Mouse (Mus musculus) ovary, postnatal 14 days (tissue): Measurements from ENCODE around the gene Cyth2.

Experiments used
- DNase-seq: peaks from one replicate; pipeline ENCODE4 v3.0.0; 2022; ENCODE audit warnings: low spot score

The Cyth2 gene

DNA sequence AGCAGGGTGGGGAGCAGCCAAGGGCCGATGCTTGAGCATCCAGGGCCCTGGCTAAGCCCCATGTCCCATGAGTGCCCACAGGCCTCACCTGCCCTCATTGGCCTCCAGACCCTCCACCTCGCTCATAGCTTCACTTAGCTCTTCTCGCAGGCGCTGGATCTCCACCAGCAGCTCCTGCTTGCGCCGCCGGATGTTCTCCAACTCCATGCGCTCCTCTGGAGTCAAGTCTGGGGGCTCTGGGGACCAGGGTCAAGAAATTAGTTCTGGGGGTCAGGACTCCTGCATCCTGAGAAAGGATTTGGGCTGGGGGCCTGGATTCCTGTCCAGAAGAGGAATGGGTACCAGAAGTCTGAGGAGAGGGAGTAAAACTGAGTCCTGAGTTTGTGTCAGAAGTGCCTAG, 1.5 kb downstream of the Cyth2 start:
- no peak for DNase-seq

DNA sequence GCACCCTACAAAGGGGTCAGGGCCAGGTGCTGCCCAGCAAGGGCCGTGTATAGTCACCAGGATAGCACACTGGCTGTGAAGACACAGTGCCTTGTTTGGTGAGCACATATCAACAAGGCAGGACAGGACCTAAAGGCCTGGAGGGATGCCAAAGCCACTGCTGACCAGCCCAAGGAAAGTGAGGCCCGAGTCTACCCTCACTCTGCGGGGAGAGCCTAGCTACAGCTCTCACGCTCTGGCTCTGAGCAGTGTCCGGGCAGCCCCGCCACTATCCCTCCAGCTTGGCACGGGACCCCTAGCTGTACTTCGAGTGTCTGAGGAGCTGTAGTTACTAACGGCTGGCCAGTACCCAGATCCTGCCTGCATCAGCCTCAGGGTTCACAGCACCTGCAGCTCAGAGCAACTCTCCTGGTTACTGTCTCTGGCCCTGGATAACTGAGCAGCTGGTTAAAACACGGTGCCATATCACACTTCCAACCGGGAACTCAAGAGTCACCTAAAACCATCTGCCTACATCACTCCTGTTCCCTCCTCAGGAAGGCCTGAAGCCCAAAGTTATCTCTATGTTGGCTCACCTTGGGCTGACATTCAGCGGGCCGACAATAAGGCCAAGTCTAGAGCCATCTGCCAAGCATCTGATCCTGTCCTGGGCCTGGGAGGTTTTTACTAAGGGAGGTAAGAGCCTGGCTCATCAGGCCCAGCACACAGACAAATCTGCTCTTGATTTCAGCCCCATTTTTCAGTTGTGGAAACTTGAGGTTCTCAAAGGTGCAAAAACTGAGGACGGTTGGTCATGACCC, 4.9 kb downstream of the Cyth2 start:
- no peak for DNase-seq

DNA sequence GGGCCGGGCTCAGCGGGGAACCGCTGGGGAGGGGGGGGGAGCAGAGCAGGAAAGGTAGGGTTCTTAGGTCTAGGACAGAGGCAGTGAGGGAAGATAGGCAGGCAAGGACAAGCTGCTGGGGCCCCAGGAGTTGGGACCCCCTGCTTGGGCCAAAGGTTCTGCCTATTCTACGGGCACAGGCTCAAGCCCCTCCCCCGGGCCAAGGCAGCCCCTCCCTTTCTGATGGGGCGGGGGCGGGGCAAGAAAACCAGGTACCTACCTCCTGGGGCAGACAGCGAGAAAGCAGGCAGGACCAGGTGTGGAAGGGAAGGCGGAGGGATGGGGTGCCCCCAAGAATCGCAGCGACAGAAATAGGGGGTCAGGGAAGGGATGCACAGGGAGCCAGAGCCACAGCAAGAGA, 5.9 kb downstream of the Cyth2 start:
- DNase-seq = no peak

DNA sequence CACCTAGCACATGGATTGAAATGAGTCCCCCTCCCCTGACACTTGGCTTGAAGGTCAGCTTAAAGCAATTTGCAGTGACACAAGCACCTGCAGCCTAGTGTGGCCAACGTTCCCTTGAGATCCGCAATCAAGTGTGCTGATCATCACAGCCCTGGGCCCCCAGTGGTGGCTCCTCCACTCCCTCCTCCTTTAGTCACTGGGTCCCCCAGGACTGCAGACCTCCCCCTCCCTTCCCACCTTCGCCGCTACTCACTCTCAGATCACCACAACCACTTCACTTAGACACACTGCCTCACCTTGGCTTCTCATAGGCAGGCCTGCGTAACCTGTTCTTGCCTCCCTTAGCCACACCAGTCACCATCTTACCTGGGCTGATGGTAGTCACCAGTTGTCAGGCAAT, 8.4 kb downstream of the Cyth2 start:
- no peak for DNase-seq

DNA sequence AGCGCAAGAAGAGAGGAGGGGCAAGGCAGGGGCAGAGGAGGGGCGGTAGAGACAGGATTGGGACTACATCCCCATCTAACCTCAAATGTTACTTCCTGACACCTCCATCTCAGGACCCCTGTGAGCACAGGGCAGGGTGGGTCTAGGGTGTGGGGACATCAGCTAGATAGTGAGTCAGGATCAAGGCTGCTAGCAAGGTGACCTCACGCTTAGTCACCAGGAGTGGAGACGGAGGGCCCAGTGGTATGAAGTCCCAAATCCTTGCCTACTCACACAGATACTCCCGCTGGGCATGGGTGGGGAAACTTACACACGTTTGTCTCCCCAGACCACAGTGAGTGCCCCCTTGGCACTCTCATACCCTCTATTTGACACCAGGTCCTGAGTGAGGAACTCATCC, 11.8 kb downstream of the Cyth2 start:
- DNase-seq = no peak

DNA sequence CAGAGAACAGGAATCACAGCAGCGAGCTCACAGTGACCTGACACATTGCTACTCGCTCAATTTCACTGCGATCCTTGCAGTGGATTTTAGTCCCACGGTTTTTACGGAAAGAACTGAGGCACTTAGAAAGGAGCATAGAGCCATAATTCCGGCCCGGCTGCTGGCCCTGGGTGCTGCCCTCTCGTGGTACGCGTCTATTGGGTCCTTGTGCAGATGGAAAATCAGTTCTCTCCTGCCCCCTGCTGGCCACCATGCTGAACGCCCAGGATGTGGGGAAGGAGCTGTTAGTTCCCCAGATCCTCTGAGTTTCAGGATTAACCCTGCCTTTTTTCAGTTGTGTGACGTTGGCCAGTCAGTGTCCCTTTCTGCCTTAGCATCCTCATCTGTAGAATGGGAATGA, 13.0 kb downstream of the Cyth2 start:
- peak; percentile 91 for DNase-seq

DNA sequence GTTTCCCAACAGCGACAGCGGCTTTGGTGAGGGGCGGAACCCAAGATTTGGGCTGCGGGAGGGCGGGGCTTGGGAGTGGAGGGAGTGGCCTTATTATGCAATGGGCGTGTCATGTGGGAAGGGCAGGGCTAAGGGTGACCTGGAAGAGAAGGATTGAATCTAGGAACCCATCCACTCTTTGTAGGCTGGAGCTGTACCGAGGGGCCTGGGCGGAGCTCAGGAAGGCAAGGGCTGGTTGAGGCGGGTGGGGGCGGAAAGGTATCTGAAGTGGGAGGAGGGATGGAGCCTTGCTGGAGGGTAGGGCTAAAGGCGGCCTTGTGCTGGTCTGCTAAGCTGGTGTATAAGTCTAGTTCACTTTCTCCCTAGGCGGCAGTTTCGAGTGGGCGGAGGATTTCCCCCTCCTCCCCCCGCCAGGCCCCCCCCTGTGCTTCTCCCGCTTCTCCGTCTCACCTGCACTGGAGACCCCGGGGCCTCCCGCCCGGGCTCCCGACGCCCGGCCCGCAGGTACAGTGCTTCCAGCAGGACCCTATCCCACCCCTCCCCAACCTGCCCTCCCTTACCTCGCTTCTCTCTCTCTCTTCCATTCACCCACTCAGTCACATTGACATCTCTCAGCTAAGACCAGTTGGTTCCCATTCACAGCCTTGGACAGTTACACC, 13.7 kb downstream of the Cyth2 start:
- no peak for DNase-seq

DNA sequence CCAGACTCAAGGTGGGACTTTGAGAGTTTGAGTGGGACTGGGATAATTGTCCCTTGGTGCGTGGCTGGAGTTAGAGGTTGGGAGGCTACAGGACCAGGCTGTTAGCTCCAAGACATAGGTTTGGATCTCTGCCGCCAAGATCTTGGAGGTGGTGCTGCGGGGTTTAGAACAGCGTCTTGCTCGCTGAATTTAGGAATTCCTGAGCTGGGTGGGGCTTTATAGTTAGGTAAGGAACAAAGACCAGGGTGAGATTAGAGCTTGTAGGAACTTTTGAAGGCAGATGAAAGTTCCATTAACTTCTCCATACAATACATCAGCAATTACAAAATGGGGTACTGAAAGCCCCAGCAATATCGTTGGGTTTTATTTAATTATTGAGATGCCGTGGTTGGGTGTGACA, 14.4 kb downstream of the Cyth2 start:
- no peak for DNase-seq

DNA sequence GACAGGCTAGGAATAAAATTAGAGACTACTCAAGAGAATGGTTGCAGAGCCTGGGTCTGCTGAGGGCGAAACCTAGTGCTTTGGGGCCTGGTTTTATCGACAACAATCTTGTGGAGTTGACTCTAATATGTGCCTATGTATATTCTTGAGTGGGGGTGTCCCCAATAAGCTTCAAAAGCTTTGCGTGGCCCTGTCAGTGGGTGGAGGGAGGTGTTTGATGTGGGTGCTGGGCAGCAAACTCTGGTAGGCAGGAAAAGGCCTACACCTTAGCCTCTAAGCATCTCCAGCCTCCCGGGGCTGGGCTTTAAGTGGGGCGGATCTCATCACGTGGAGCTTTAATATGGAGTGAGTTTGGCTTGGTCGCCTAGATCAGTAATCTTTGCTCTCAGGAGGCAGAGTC, 15.4 kb downstream of the Cyth2 start:
- no peak for DNase-seq

DNA sequence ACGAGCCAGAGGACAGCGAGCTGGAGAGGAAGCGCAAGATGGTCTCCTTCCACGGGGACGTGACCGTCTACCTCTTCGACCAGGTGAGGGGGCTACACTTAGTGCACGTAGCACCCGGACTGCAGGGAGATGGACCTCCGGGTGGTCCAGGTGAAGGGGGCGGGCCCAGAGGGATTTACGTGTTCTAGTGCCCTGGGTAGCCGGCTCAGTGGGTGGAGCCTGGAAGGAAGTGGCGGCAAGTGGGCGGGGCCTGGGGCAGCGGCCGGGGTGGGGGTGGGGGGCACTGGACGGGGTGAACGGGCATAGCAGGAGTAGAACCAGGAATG, 15.9 kb downstream of the Cyth2 start:
- DNase-seq = no peak

DNA sequence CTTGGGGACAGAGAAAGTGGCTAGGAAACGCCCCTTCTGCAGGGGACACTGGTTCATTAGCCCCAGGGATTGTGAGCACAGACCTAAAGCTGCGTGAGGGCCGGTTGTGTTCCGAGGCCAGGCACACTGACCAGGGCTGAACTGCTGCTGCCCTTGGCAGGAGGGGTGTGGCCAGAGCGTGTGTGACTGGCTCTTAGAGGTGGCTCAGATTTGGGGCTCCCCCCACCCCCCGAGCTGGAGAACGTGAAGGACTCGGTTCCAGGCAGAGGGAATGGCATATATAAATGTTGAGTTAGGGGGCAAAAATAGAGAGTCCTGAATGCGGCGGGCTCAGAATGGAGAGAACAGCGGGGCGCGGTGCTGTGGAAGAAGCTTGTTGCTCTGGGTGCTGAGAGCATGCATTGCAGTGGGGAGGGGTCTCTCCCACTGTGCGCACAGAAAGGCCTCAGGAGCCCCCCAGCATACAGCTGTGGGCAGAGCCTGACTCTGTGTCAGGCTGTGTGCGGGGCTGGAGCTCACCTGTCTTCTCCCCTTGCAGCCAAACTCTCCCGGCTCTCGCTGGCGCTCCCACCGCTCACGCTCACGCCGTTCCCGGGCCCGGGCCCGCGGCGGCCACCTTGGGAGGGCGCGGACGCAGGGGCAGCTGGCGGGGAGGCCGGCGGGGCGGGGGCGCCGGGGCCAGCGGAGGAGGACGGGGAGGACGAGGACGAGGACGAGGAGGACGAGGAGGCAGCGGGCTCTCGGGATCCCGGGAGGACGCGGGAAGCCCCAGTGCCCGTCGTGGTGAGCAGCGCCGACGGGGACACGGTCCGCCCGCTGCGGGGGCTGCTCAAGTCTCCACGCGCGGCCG, 16.5 kb downstream of the Cyth2 start:
- DNase-seq = no peak

DNA sequence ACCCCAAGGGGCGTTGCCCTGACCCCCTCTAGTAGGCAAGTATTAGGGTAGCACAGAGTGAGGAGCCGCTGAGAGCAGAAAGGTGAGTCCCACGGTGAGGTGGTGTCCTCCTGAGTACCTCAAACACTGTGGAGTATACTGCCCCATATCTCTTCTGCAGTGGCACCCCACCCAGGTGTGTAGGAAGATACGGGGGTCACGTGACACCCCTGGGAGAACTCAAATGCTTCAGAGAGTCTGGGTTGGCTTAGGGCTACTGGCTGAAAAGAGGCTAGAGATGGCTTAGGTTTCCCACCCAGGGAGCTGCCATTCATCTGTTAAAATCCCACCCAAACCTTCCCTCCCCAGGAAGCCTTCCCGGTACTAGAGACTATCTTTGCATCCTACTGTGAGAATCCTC, 17.4 kb downstream of the Cyth2 start:
- DNase-seq = no peak

DNA sequence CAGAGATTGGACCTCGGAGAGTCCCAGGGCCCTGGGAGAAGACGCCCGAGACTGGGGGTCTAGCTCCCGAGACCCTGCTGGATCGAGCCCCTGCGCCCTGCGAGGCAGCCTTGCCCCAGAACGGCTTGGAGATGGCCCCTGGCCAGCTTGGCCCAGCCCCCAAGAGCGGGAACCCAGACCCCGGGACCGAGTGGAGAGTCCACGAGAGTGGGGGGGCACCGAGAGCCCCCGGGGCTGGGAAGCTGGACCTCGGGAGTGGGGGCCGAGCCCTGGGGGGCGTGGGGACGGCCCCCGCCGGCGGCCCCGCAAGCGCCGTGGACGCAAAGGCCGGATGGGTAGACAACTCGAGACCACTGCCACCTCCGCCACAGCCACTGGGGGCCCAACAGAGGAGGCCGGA, 19.4 kb downstream of the Cyth2 start:
- no peak for DNase-seq

DNA sequence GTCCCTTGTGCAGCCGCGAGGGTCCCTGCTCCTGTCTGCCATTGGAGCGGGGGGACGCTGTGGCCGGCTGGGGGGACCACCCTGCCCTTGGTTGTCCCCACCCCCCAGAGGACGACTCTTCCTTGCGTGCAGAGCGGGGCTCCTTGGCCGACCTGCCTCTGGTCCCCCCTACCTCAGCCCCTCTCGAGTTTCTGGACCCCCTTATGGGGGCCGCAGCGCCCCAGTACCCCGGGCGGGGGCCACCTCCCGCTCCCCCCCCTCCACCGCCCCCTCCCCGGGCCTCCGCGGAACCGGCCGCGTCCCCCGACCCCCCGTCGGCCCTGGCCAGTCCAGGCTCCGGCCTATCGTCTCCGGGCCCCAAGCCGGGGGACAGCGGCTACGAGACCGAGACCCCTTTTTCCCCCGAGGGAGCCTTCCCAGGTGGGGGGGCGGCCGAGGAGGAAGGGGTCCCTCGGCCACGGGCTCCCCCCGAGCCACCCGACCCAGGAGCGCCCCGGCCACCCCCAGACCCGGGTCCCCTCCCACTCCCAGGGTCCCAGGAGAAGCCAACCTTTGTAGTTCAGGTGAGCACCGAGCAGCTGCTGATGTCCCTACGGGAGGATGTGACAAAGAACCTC, 20.3 kb downstream of the Cyth2 start:
- DNase-seq = no peak

DNA sequence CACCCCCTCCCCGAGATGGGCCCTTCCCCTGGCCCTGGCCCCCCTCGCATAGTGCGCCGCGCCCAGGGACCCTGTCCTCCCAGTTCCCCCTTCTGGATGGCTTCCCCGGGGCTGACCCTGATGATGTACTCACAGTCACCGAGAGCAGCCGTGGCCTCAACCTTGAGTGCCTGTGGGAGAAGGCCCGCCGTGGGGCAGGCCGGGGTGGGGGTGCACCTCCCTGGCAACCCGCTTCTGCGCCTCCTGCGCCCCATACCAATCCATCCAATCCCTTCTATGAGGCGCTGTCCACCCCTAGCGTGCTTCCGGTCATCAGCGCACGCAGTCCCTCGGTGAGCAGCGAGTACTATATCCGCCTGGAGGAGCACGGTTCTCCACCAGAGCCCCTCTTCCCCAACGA, 21.1 kb downstream of the Cyth2 start:
- DNase-seq = no peak

DNA sequence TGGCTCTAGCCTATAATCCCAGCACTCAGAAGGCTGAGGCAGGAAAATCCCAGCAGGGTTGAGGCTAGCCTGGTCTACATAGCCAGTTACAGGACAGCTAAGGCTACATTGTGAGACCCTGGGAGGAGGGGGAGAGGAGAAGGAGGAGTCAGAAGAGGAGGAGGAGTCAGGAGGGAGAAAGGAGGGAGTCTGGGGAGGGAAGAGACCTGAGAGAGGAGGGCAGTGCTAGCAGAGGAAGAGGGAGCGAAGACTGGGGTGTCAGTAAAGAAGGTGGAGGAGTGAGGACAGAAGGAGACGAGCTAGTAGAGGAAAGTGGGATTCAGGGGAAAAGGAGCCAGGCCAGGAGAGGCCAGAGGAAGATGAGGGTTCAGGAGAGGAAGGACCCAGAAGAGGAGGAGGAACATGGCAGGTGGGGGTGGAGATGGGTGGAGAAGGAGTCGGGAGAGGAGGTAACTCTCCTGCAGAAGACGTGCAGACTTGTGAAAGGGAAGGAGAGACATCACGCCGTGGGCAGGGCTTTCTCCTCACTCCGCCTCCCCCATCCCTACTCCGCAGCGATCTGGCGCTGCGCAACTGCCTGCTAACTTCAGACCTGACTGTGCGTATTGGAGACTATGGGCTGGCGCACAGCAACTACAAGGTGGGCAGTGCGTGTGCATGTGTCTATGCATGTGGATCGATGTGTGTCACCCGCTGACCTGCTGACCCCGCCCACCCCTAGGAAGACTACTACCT, 22.5 kb downstream of the Cyth2 start:
- DNase-seq = no peak

DNA sequence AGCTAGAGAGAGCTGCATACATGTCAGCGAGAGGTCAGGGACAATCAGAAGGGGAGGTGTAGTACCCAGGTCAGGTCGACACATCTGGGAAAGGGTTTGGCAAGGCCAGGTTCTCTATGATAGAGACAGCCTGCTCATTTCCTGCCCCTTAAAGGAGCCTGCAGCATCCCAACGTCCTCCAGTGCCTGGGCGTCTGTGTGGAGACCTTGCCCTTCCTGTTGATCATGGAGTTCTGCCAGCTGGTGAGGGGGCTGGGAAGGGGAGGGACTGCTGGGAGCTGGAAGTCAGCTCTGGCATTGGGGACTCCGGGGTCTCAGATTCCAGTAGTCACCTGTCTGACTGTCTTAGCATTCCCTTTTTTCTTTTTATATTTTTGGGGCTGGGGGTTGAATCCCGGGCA, 23.7 kb downstream of the Cyth2 start:
- DNase-seq = no peak

DNA sequence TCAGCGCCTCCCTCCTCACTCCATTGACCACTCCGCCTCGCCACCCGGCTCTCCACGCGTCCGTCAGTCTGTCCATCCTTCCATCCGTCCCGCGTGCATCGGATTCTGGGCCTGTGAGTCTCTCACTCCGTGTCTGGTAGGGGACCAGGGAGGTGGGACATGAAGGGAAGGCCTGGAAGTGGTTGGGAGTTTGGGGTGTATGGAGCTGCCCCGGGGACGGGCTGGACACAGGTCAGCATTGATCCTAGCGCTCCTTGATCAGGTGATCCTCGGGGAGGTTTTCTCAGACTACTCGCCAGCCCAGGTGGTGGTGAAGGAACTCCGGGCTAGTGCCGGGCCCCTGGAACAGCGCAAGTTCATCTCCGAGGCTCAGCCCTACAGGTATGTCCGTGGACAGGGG, 26.7 kb downstream of the Cyth2 start:
- DNase-seq = no peak

DNA sequence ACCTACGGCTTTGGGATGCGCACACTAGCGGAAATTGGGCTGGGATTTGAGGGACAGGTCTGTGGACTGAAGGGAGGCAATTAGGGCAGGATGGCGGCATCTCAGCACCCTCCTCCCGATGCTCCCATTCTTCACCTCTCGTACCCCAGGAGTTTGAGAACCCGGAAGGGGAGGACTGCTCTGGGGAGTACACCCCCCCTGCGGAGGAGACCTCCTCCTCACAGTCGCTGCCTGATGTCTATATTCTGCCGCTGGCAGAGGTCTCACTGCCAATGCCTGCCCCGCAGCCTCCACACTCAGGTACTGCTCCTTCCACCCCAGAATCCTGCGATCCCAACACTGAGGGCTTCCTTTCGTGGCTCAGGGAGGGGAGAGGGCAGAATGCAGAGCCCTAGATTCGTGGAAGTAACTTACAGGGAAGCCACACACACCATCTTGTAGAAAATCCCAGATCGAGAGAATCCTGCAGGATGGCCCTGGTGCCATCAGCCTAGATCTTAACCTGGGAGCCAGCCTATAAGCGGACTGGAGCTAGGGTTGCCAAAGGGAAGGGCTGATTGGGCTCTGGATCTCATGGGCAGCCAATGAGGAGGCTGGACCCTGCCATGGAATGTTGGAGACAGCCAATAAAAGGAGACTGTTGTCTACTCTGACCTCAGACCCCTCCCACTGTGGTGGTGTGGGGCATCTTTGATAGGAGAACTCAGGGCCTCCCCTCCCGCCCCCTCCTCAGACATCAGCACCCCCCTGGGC, 27.5 kb downstream of the Cyth2 start:
- no peak for DNase-seq

DNA sequence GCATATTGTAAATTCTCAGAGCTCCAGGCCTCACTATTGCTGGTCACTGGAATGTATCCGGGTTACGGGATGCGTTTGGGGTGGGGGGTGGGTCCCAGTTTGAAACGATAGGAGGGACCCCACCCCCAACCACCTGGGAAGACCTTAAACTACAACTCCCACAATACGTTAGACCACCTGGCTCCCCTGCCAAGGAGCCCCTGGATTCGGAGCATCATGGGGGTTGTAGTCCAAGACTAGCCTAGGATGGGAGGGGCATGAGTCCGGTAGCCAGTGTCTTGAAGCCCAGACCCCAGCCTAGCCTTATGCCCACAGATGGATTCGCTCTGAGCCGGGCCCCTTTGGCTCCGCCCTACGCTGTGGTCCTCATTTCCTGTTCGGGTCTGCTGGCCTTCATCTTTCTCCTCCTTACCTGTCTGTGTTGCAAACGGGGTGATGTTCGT, 28.2 kb downstream of the Cyth2 start:
- no peak for DNase-seq
